Mouse (Mus musculus) heart, adult 2 months (tissue): ENCODE measurements around the gene Mapkap1.

Experiments used
- CTCF ChIP-seq: fragments of 200-600 bp; IDR thresholded peaks from 2 replicates; pipeline ENCODE4 v1.8.1; 2022; ENCODE audit warnings: antibody characterized with exemption, mild to moderate bottlenecking, moderate library complexity
- EP300 ChIP-seq: fragments of 200-500 bp; IDR thresholded peaks from 2 replicates; pipeline ENCODE4 v1.6.1; 2011; ENCODE audit warnings: low read depth, low read length, control low read depth; ENCODE audit not compliant: insufficient read depth

DNA sequence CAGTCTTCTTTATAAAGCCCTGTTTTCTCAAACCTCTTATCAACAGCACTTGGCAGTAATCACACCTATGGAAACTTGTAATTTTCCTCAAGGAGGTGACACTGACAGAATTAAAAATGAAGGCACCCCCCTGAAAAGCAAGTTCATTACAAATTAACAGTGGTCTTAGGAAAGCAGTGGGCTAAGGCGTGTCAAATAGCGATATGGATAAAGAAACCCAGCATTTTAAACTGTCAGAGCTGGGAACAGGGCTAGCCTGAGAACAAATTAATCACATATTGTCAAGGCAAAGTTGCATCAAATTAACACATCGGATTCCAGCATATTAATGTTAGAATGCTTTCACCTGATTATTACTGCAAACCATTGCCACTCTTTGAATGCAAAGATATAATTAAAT lies 55.9 kb downstream of the Mapkap1 start:
- no peak for TF ChIP-seq CTCF
- TF ChIP-seq EP300: no peak
